10 mouse cellular contexts compared by ENCODE assay signal in the genomic region with DNA sequence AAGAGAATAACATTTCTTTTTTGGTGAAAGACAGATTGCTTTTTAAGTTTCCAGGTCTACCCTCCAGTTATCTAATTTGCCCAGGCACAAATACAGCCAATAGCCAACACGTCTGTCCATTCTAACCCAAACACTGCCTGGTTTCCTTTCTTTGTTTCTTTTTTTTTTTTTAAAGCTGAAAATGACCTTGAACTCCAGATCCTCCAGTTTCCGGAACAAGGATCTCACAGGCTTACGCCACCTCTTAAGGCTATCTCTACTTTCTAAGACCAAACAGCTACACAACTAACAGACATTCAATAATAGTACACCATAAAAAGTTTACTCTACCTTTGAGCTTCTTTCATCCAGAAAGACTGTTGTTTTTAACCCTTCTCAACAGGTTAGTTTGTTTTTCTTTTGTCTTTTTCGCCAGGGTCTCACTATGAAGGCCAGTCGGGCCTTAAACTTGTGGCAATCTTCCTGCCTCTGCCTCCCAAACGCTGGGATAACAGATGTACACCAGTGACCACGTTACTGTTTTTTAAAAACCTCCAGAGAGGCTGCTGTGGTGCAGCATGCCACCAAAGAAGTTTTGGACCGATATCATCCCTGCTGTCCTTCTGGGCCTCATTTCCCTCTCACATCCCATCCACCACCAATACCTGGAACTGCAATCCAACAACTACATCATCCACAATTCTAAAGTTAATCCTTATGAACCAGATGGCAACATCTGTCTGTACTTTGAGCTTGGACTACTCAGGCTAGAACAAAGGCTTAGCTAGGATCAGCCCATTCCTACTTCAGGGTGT. TPM values are rescaled to one million over a fixed set of nuclear protein-coding genes. Genes with fewer than 3 reads are reported as not detected.
DNase-seq lines count a peak whose midpoint lies in the region; ATAC-seq and TF ChIP-seq lines count a peak whose summit lies in the region.
"Had no signal": no experiment of that assay in that cellular context is flagged by ENCODE, and none has a peak within 500 bp of the region (broad histone marks: within the 10 kb centered on the region; RNA-seq: fewer than 3 reads in every experiment).

No protein-coding gene starts in this region.

- H3K27ac ChIP-seq in cerebellum, adult 2 months (ENCODE audit: insufficient read depth, low read length) = no peak overlapping the region; the same call in 1 of the 2 replicates
- no peak overlapping the region for H3K27ac ChIP-seq in neural tube, embryonic 11.5 days (ENCODE audit: low read depth, low read length)
- H3K27ac ChIP-seq in liver, embryonic 13.5 days = no peak overlapping the region

- H3K9ac ChIP-seq in neural tube, embryonic 11.5 days (ENCODE audit: low read length) = peak overlapping the region; percentile 95
- H3K9ac ChIP-seq in liver, embryonic 13.5 days = peak overlapping the region; percentile 90; the same call in 1 of the 2 replicates

- peaks cover 11% of the 10 kb centered on the region for H3K4me1 ChIP-seq in cerebellum, adult 2 months (ENCODE audit: control insufficient read depth, insufficient read depth, low read length)
- H3K4me1 ChIP-seq in neural tube, embryonic 11.5 days (ENCODE audit: control insufficient read depth, insufficient read depth, low read length) = peaks cover 17% of the 10 kb centered on the region
- peaks cover 57% of the 10 kb centered on the region for H3K4me1 ChIP-seq in liver, embryonic 13.5 days (replicated peaks)

- no peak for ATAC-seq in neural tube, embryonic 11.5 days (ENCODE audit: insufficient read depth, low FRiP score, low TSS enrichment)
- ATAC-seq in liver, embryonic 13.5 days (ENCODE audit: low read depth) = no peak

- no peak for TF ChIP-seq CTCF in cerebellum, adult 2 months (IDR thresholded peaks at IDR 0.05; ENCODE audit: borderline replicate concordance, insufficient read depth, low read depth, low read length)

- no peaks in the 10 kb centered on the region for H3K36me3 ChIP-seq in neural tube, embryonic 11.5 days (ENCODE audit: control insufficient read depth, insufficient read depth, low read length)
- H3K36me3 ChIP-seq in liver, embryonic 13.5 days = no peaks in the 10 kb centered on the region

- WGBS in cerebellum, adult 2 months = 22% methylated on average over 8 of the region's 8 CpGs
- 74% methylated on average over 8 of the region's 8 CpGs for WGBS in neural tube, embryonic 11.5 days
- 57% methylated on average over 8 of the region's 8 CpGs for WGBS in liver, embryonic 13.5 days (ENCODE audit: insufficient replicate concordance)

- H3K4me2 ChIP-seq in neural tube, embryonic 11.5 days (ENCODE audit: low read depth) = peak overlapping the region; percentile 57
- H3K4me2 ChIP-seq in liver, embryonic 13.5 days = peak overlapping the region; percentile 77

- no peak for TF ChIP-seq POLR2A in cerebellum, adult 2 months (IDR thresholded peaks at IDR 0.05; ENCODE audit: borderline replicate concordance, insufficient read depth, low read length)

- no peaks in the 10 kb centered on the region for H3K9me3 ChIP-seq in neural tube, embryonic 11.5 days (ENCODE audit: control insufficient read depth, low read length)
- no peaks in the 10 kb centered on the region for H3K9me3 ChIP-seq in liver, embryonic 13.5 days (replicated peaks)

- peak overlapping the region; percentile 97 for H3K4me3 ChIP-seq in cerebellum, adult 2 months (replicated peaks; ENCODE audit: insufficient read depth, low read depth, low read length)
- peak overlapping the region; percentile 76 for H3K4me3 ChIP-seq in neural tube, embryonic 11.5 days (ENCODE audit: low read depth, low read length)
- peak overlapping the region; percentile 84 for H3K4me3 ChIP-seq in liver, embryonic 13.5 days (replicated peaks)

- DNase-seq in cerebellum, adult 2 months = no peak
- no peak for DNase-seq in cerebellum, adult 18-20 months
- no peak for DNase-seq in neural tube, embryonic 11.5 days (ENCODE audit: low spot score)
- DNase-seq in neural tube, embryonic 10.5 days (ENCODE audit: extremely low spot score, low spot score) = no peak
- no peak for DNase-seq in liver, embryonic 13.5 days
- DNase-seq in spleen, postnatal 14 days (ENCODE audit: low spot score in 2 of 2) = no peak
- no peak for DNase-seq in spleen, adult 18-20 months
- DNase-seq in adrenal gland, adult 2 months = no peak
- DNase-seq: adrenal gland, postnatal 10 days; retina, postnatal 1 day had no signal

- H3K27me3 ChIP-seq in cerebellum, adult 2 months (ENCODE audit: control insufficient read depth, insufficient read depth, low read length) = no peaks in the 10 kb centered on the region
- no peaks in the 10 kb centered on the region for H3K27me3 ChIP-seq in neural tube, embryonic 11.5 days (ENCODE audit: control insufficient read depth, insufficient read depth, low read length)
- H3K27me3 ChIP-seq in liver, embryonic 13.5 days = peaks cover 2% of the 10 kb centered on the region; the same call in 1 of the 2 replicates

RNA-seq across cellular contexts. Expression of a gene that starts 2.1 kb away (rescaled TPM):
- polyA plus RNA-seq in cerebellum, adult 2 months (2012; rRNA removed) = 270 TPM in 2 replicates
- polyA plus RNA-seq in neural tube, embryonic 11.5 days (2014; fragmentation: Nextera tagmentation; extraction: Ambion mirVana) = 56.7 TPM in 2 replicates
- 6.7 TPM in 2 replicates for polyA plus RNA-seq in liver, embryonic 13.5 days (2015; fragmentation: Nextera tagmentation; extraction: Ambion mirVana)
- 100 to 1,000 TPM; 147 to 174 TPM for total RNA-seq in adrenal gland, adult 2 months (2021)
- polyA plus RNA-seq in adrenal gland, adult 2 months (2012; rRNA removed) = 103 and 118 TPM in 2 replicates

RNA-seq across cellular contexts. Expression of a gene that starts 28.5 kb away (rescaled TPM):
- polyA plus RNA-seq in cerebellum, adult 2 months (2012; rRNA removed) = 61.8 and 66.0 TPM in 2 replicates
- 78.8 and 79.1 TPM in 2 replicates for polyA plus RNA-seq in neural tube, embryonic 11.5 days (2014; fragmentation: Nextera tagmentation; extraction: Ambion mirVana)
- 35.4 and 45.7 TPM in 2 replicates for polyA plus RNA-seq in liver, embryonic 13.5 days (2015; fragmentation: Nextera tagmentation; extraction: Ambion mirVana)
- 10 to 100 TPM; 50.4 to 51.5 TPM for total RNA-seq in adrenal gland, adult 2 months (2021)
- 12.2 and 15.1 TPM in 2 replicates for polyA plus RNA-seq in adrenal gland, adult 2 months (2012; rRNA removed)

RNA-seq across cellular contexts. Expression of a gene that starts 59.9 kb away (rescaled TPM):
- 46.5 and 50.8 TPM in 2 replicates for polyA plus RNA-seq in cerebellum, adult 2 months (2012; rRNA removed)
- polyA plus RNA-seq in neural tube, embryonic 11.5 days (2014; fragmentation: Nextera tagmentation; extraction: Ambion mirVana) = 30.7 and 36.3 TPM in 2 replicates
- polyA plus RNA-seq in liver, embryonic 13.5 days (2015; fragmentation: Nextera tagmentation; extraction: Ambion mirVana) = 25.0 and 33.9 TPM in 2 replicates
- 10 to 100 TPM; 79.8 to 84.7 TPM for total RNA-seq in adrenal gland, adult 2 months (2021)
- polyA plus RNA-seq in adrenal gland, adult 2 months (2012; rRNA removed) = 27.6 and 34.9 TPM in 2 replicates
